Mouse (Mus musculus) liver, postnatal 0 days (tissue): ENCODE measurements at regions not wholly inside any gene's neighbourhood (a gene's known extent, or its start where the extent isn't known, plus 50 kb on each side); places are given as distances from the start of the nearest gene placed in this dataset.

Source experiments
- CTCF ChIP-seq: sonication (generic); IDR thresholded peaks from 2 replicates; pipeline ENCODE4 v1.5.1; 2016; ENCODE audit warnings: antibody characterized with exemption, low read depth
- EP300 ChIP-seq: IDR thresholded peaks from 2 replicates; pipeline ENCODE4 v1.6.1; 2016; ENCODE audit warnings: antibody characterized with exemption, low read depth, mild to moderate bottlenecking

DNA sequence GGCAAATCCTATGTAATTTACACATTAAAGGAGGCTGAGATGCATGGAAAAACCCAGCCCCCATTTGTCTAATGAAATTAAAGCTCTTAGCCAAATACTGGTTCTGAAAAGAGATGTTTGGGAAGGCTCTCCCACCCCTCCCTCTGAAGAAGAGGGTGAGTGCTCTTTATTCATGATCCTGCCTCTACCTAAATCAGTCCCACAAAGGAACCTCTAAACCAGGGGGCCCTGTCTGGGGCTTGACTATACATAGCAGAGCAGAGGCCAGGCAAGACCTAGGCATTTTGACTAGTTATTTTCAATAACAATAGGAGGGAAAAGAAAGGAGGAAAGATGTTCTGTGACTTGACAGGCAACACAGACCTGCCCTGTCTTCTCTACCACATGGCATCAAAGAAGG lies 478.0 kb downstream of the Gtdc1 start:
- TF ChIP-seq CTCF, result no peak
- TF ChIP-seq EP300, result no peak
